Mouse (Mus musculus) kidney, embryonic 15.5 days (tissue): ENCODE data around the gene Prx. TPM values are rescaled to one million over a fixed set of nuclear protein-coding genes. Genes with fewer than 3 reads are reported as not detected.

Experiments
- ATAC-seq: fragments of 200-750 bp; cut with Nextera tagmentation; replicated peaks from 2 replicates; pipeline ENCODE4 v1.8.0; 2017; ENCODE audit warnings: moderate TSS enrichment; ENCODE audit not compliant: low FRiP score
- H3K27ac ChIP-seq: fragments of 300-500 bp; sonication (generic); 2 replicates; pipeline ENCODE4 v1.5.1; 2015; ENCODE audit warnings: mild to moderate bottlenecking, inconsistent platforms
- H3K27me3 ChIP-seq: fragments of 300-500 bp; sonication (generic); 2 replicates; pipeline ENCODE4 v1.6.1; 2015; ENCODE audit warnings: inconsistent platforms
- H3K36me3 ChIP-seq: fragments of 300-500 bp; sonication (generic); 2 replicates; pipeline ENCODE4 v1.6.1; 2015; ENCODE audit warnings: inconsistent platforms
- H3K4me1 ChIP-seq: fragments of 300-500 bp; sonication (generic); 2 replicates; pipeline ENCODE4 v1.6.1; 2015; ENCODE audit warnings: inconsistent platforms
- H3K4me2 ChIP-seq: fragments of 300-500 bp; sonication (generic); 2 replicates; pipeline ENCODE4 v1.6.1; 2015; ENCODE audit warnings: moderate library complexity, mild to moderate bottlenecking, inconsistent platforms
- H3K4me3 ChIP-seq: fragments of 300-500 bp; sonication (generic); replicated peaks from 2 replicates; pipeline ENCODE4 v1.5.1; 2015; ENCODE audit warnings: mild to moderate bottlenecking, inconsistent platforms
- H3K9ac ChIP-seq: fragments of 300-500 bp; sonication (generic); 2 replicates; pipeline ENCODE4 v1.6.1; 2015; ENCODE audit warnings: mild to moderate bottlenecking, inconsistent platforms
- H3K9me3 ChIP-seq: fragments of 300-500 bp; sonication (generic); replicated peaks from 2 replicates; pipeline ENCODE4 v1.6.1; 2016; ENCODE audit warnings: inconsistent platforms
- WGBS: fragments of 180-500 bp; shearing (Covaris S2); methylation state at CpG from one replicate; pipeline ENCODE4 v1.1.7; 2015; ENCODE audit warnings: mixed read lengths; 5-methylcytosine and 5-hydroxymethylcytosine counted together
- polyA plus RNA-seq: library from polyadenylated mRNA; unstranded; fragments of >200 nt; fragmentation: Nextera tagmentation; extraction: Ambion mirVana; gene quantifications from 2 replicates; pipeline ENCODE4 v1.2.1, GENCODE M21; 2015

The Prx gene
- polyA plus RNA-seq, 1 experiment from 2014 or later: 4.8 TPM

DNA sequence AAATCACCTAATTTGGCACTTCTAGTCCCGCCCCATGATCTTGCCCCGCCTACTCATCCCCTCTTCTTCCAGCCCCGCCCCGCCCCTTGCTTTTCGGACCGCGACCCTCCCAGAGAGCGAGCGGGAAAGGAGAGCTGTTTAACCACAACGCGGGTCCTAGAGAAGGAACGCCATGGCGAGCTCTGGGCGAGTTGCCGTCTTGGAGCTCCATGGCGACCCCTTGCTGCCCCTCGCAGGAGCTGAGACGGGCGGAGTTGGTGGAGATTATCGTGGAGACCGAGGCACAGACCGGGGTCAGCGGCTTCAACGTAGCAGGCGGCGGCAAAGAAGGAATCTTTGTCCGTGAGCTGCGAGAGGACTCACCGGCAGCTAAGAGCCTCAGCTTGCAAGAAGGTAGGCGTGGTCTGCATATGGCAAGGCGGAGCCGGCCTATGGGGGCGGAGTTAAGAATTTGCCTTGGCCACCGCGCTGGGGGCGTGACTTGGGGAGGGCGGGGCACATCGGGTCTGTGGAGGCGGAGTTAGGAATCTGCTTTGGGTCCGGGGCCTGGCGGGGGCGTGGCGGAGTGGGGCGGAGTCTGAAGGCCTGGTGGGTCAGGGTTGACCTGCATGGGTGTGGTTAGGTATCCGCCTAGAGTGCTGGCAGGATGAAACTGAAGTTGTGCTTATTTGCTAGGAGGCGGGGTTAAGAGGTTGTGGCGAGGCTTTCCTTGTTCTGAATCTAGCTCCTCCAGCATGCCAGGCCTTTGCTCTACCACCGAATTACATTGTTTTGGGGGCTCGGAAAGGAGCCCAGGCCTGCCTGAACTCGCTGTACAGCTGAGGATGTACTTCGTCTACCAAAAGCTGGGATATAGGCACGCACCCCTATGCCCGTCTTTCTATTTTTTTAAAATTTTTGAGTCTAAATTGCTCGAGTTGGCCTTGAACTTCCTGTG lies 8.9 kb downstream of the Prx start:
- Histone ChIP-seq H3K27ac (peak overlapping the region; percentile 100), H3K9me3 (no peaks in the 10 kb centered on the region), H3K4me1 (peaks cover 25% of the 10 kb centered on the region), H3K4me3 (peak overlapping the region; percentile 66), H3K27me3 (no peaks in the 10 kb centered on the region), H3K36me3 (no peaks in the 10 kb centered on the region), H3K9ac (peak overlapping the region; percentile 72), H3K4me2 (peak overlapping the region; percentile 77)
- ATAC-seq: peak; percentile 94
- under 1% methylated on average over 54 of the region's 54 CpGs for WGBS

- 0 out of 2 replicates have a peak overlapping the region, but pooled peaks have one; percentile 17 for H3K9ac ChIP-seq
- WGBS: 25% methylated on average over 6 of the region's 6 CpGs
- no peaks in the 10 kb centered on the region for H3K27me3 ChIP-seq
- peak overlapping the region; percentile 66 for H3K4me3 ChIP-seq
- H3K9me3 ChIP-seq: no peaks in the 10 kb centered on the region
- peak overlapping the region; percentile 77 for H3K4me2 ChIP-seq
- no peaks in the 10 kb centered on the region for H3K36me3 ChIP-seq
- peaks cover 24% of the 10 kb centered on the region for H3K4me1 ChIP-seq
- peak overlapping the region; percentile 100 for H3K27ac ChIP-seq
- ATAC-seq: peak; percentile 74
These were observed 9.5 kb downstream of the Prx start for GRCm38 (mm10) chr7:27508648-27509005.

GRCm38 (mm10) chr7:27510809-27511208 lies 11.7 kb downstream of the Prx start:
- ATAC-seq: no peak
- H3K36me3 ChIP-seq: no peaks in the 10 kb centered on the region
- H3K27me3 ChIP-seq: no peaks in the 10 kb centered on the region
- no peak overlapping the region for H3K4me2 ChIP-seq
- no peak overlapping the region for H3K4me3 ChIP-seq
- peaks cover 30% of the 10 kb centered on the region for H3K4me1 ChIP-seq
- no peak overlapping the region for H3K27ac ChIP-seq
- WGBS: 85% methylated on average over 2 of the region's 2 CpGs
- no peak overlapping the region for H3K9ac ChIP-seq
- no peaks in the 10 kb centered on the region for H3K9me3 ChIP-seq

- H3K27ac ChIP-seq: no peak overlapping the region
- 67% methylated on average over 9 of the region's 9 CpGs for WGBS
- no peaks in the 10 kb centered on the region for H3K27me3 ChIP-seq
- no peak for ATAC-seq
- H3K4me1 ChIP-seq: peaks cover 6% of the 10 kb centered on the region
- H3K9ac ChIP-seq: no peak overlapping the region
- H3K36me3 ChIP-seq: 0 out of 2 replicates have a peak, but pooled peaks cover 12% of the 10 kb centered on the region
- H3K9me3 ChIP-seq: no peaks in the 10 kb centered on the region
- no peak overlapping the region for H3K4me3 ChIP-seq
- H3K4me2 ChIP-seq: no peak overlapping the region
These were observed 15.8 kb downstream of the Prx start for GRCm38 (mm10) chr7:27514961-27515360.

GRCm38 (mm10) chr7:27518314-27518713 lies 19.2 kb downstream of the Prx start:
- Histone ChIP-seq H3K4me2 (no peak overlapping the region), H3K4me3 (no peak overlapping the region), H3K4me1 (peaks cover 6% of the 10 kb centered on the region), H3K27ac (no peak overlapping the region), H3K27me3 (no peaks in the 10 kb centered on the region), H3K36me3 (0 out of 2 replicates have a peak, but pooled peaks cover 12% of the 10 kb centered on the region), H3K9ac (no peak overlapping the region), H3K9me3 (no peaks in the 10 kb centered on the region)
- ATAC-seq: no peak
- 87% methylated on average over 9 of the region's 9 CpGs for WGBS

GRCm38 (mm10) chr7:27520104-27520503 lies 21.0 kb downstream of the Prx start:
- H3K4me3 ChIP-seq: no peak overlapping the region
- H3K27ac ChIP-seq: no peak overlapping the region
- ATAC-seq: no peak
- no peak overlapping the region for H3K4me2 ChIP-seq
- 0 out of 2 replicates have a peak, but pooled peaks cover 12% of the 10 kb centered on the region for H3K36me3 ChIP-seq
- H3K9ac ChIP-seq: no peak overlapping the region
- H3K27me3 ChIP-seq: no peaks in the 10 kb centered on the region
- H3K4me1 ChIP-seq: peaks cover 1% of the 10 kb centered on the region
- H3K9me3 ChIP-seq: no peaks in the 10 kb centered on the region

DNA sequence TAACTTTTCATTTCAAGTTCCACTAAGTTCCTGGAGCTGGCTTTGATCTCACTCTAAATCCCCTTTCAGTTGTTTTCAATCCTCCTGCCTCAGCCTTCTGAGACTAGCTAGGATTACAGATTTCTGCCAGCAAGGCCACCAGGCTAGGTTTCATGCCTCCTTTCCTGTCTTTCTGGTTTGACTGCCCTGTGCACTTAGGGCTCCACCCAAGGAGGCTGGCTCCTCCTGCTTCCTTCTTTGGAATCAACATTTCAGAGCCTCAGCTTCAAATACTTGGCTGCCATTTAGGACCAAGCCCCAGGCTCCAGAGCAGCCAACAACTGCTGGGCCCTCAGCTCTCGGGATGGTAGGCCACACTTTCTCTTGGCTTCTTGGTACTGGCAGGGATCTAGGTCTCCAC lies 21.5 kb downstream of the Prx start:
- Histone ChIP-seq H3K36me3 (0 out of 2 replicates have a peak, but pooled peaks cover 12% of the 10 kb centered on the region), H3K4me1 (no peaks in the 10 kb centered on the region), H3K4me2 (no peak overlapping the region), H3K9ac (no peak overlapping the region), H3K27ac (no peak overlapping the region), H3K4me3 (no peak overlapping the region), H3K9me3 (no peaks in the 10 kb centered on the region), H3K27me3 (no peaks in the 10 kb centered on the region)
- no peak for ATAC-seq
- WGBS: 74% methylated on average over 1 of the region's 1 CpGs

DNA sequence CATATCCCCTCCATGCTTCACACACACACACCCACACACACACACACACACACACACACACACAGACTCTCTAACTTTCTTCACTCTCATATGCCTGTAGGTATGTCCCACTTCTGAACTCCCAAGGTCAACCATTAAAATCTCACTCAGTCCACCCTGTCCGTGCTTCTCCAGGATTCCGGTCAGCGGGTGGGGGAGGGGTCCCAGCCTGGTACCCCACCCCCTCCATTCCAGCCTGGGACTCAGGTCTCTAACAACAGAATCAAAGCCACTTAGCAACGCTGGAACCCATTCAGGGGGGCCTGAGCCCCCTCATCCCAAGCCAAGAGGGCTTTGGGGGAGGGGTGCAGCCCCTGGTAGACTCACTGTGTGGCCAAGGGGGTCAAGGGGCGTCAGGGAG lies 23.8 kb downstream of the Prx start, which contains the start of gene Hipk4:
TSS of gene Hipk4 (plus strand) at position 301 of the 400 bp plus-strand sequence.
- Histone ChIP-seq H3K9ac (no peak within 1 kb of the TSS), H3K4me1 (no peaks in the 10 kb centered on the region), H3K27ac (no peak within 1 kb of the TSS), H3K4me3 (no peak within 1 kb of the TSS), H3K9me3 (no peaks in the 10 kb centered on the region), H3K36me3 (0 out of 2 replicates have a peak, but pooled peaks cover 3% of the 10 kb centered on the region), H3K4me2 (no peak within 1 kb of the TSS), H3K27me3 (no peaks in the 10 kb centered on the region)
- 56% methylated on average over 5 of the region's 5 CpGs for WGBS
- no peak for ATAC-seq

GRCm38 (mm10) chr7:27523805-27524204 lies 24.7 kb downstream of the Prx start:
- ATAC-seq: no peak
- Histone ChIP-seq H3K9me3 (no peaks in the 10 kb centered on the region), H3K27me3 (no peaks in the 10 kb centered on the region), H3K9ac (no peak overlapping the region), H3K27ac (no peak overlapping the region), H3K36me3 (0 out of 2 replicates have a peak, but pooled peaks cover 3% of the 10 kb centered on the region), H3K4me2 (no peak overlapping the region), H3K4me3 (no peak overlapping the region), H3K4me1 (no peaks in the 10 kb centered on the region)
- WGBS: 93% methylated on average over 13 of the region's 13 CpGs

DNA sequence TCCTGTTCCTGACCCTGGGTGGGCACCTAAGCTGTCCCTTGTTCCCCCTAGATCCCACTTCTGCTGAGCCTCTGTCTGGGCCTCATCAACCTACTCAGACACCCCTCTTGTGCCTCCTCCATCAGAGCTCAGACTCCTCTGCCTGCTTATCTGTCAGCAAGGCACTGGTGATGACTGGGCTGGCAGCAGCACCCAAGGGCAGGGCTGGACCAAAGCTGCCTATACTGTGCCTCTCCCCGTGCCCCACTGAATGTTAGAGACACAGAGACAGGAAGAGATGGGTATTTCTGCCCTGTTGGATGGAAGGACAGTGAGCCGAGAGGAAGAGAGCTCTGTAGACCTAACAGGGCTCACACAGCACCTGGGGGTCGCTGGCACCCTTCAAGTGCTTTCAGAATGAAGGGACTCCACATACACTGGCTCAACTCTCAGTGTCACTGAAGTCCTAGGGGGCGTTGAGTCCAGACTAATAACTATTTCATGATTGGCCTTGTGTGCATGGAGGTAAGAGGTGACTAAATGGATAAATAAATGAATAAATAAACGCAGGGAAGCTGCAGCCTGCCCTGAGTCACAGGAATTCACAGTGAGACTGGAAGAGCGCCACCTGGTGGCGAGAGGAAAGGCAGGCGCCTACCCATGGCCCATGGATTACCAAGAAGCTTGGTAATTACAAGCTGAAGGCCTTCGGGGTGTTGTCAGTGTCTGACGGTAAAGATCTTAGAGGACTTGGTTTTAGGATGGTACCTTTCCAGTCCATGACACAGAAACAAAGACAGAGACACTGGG lies 27.1 kb downstream of the Prx start:
- no peak overlapping the region for H3K27ac ChIP-seq
- WGBS: 22% methylated on average over 10 of the region's 10 CpGs

GRCm38 (mm10) chr7:27529070-27529469 lies 29.9 kb downstream of the Prx start:
- H3K27ac ChIP-seq: no peak overlapping the region
- H3K9ac ChIP-seq: no peak overlapping the region
- peaks cover 44% of the 10 kb centered on the region for H3K36me3 ChIP-seq
- WGBS: 70% methylated on average over 21 of the region's 21 CpGs
- no peaks in the 10 kb centered on the region for H3K27me3 ChIP-seq
- no peak overlapping the region for H3K4me3 ChIP-seq
- no peak overlapping the region for H3K4me2 ChIP-seq
- H3K9me3 ChIP-seq: no peaks in the 10 kb centered on the region
- 0 out of 2 replicates have a peak, but pooled peaks have one; percentile 13 for ATAC-seq
- no peaks in the 10 kb centered on the region for H3K4me1 ChIP-seq

More for the DNA sequence above, 27.1 kb downstream of the Prx start:
- no peaks in the 10 kb centered on the region for H3K9me3 ChIP-seq
- H3K4me2 ChIP-seq: no peak overlapping the region
- no peak overlapping the region for H3K4me3 ChIP-seq
- H3K36me3 ChIP-seq: peaks cover 22% of the 10 kb centered on the region
- no peaks in the 10 kb centered on the region for H3K4me1 ChIP-seq
- H3K27me3 ChIP-seq: no peaks in the 10 kb centered on the region
- no peak overlapping the region for H3K9ac ChIP-seq
- ATAC-seq: peak; percentile 81

DNA sequence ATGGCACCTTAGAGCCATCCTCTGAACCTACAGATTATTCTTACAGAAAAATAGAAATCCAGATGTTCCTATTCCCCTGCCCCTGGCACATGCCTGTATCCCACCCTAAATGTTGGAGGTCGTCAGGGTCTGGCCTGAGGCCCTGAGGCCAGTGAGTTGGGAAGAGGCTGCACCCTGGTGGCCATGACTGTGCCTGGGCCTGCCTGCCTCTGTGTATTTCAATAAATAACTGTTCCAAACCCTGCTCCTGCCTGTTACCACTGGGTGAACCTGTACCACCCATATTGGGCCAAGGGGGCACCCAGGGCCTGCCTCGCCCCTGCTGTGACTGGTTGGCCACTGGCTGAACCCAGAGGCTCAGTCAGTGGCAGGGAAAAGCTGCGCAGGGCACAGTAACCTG lies 31.8 kb downstream of the Prx start:
- H3K9ac ChIP-seq: no peak overlapping the region
- H3K36me3 ChIP-seq: peaks cover 61% of the 10 kb centered on the region
- H3K27ac ChIP-seq: no peak overlapping the region
- no peak for ATAC-seq
- no peaks in the 10 kb centered on the region for H3K9me3 ChIP-seq
- no peaks in the 10 kb centered on the region for H3K27me3 ChIP-seq
- no peak overlapping the region for H3K4me3 ChIP-seq
- H3K4me1 ChIP-seq: no peaks in the 10 kb centered on the region
- WGBS: 82% methylated on average over 3 of the region's 3 CpGs
- no peak overlapping the region for H3K4me2 ChIP-seq
